Comparison of ENCODE assay signal across 7 mouse cellular contexts in genomic region chr10:18549321-18550216, GRCm38 (mm10). TPM values are rescaled to one million over a fixed set of nuclear protein-coding genes. Genes with fewer than 3 reads are reported as not detected.
DNase-seq lines count a peak whose midpoint lies in the region; ATAC-seq and TF ChIP-seq lines count a peak whose summit lies in the region.

No protein-coding gene starts in this region.

- H3K27me3 ChIP-seq in liver, embryonic 11.5 days (replicated peaks; ENCODE audit: control insufficient read depth, insufficient read depth, low read length), result no peaks in the 10 kb centered on the region
- no peaks in the 10 kb centered on the region for H3K27me3 ChIP-seq in embryonic facial prominence, embryonic 14.5 days (replicated peaks; ENCODE audit: control insufficient read depth, insufficient read depth, low read length)
- H3K27me3 ChIP-seq in intestine, postnatal 0 days (replicated peaks; ENCODE audit: control insufficient read depth, insufficient read depth, low read length), result no peaks in the 10 kb centered on the region

- no peaks in the 10 kb centered on the region for H3K36me3 ChIP-seq in liver, embryonic 11.5 days (ENCODE audit: control insufficient read depth, insufficient read depth, low read length)
- H3K36me3 ChIP-seq in embryonic facial prominence, embryonic 14.5 days (ENCODE audit: control insufficient read depth, insufficient read depth, low read length), result no peaks in the 10 kb centered on the region
- no peaks in the 10 kb centered on the region for H3K36me3 ChIP-seq in intestine, postnatal 0 days (ENCODE audit: control insufficient read depth, insufficient read depth)

- H3K4me3 ChIP-seq in liver, embryonic 11.5 days (ENCODE audit: low read depth, low read length), result peak overlapping the region; percentile 38
- peak overlapping the region; percentile 30 for H3K4me3 ChIP-seq in embryonic facial prominence, embryonic 14.5 days (ENCODE audit: low read depth, low read length)
- H3K4me3 ChIP-seq in intestine, postnatal 0 days (ENCODE audit: low read depth, low read length), result peak overlapping the region; percentile 26

- no peaks in the 10 kb centered on the region for H3K9me3 ChIP-seq in liver, embryonic 11.5 days (ENCODE audit: control insufficient read depth, low read length)
- H3K9me3 ChIP-seq in embryonic facial prominence, embryonic 14.5 days (ENCODE audit: control insufficient read depth, low read length), result no peaks in the 10 kb centered on the region
- no peaks in the 10 kb centered on the region for H3K9me3 ChIP-seq in intestine, postnatal 0 days (ENCODE audit: control insufficient read depth)

- no peak overlapping the region for H3K27ac ChIP-seq in liver, embryonic 11.5 days (ENCODE audit: low read depth, low read length)
- H3K27ac ChIP-seq in embryonic facial prominence, embryonic 14.5 days (replicated peaks; ENCODE audit: low read depth, low read length), result no peak overlapping the region
- H3K27ac ChIP-seq in intestine, postnatal 0 days (ENCODE audit: low read depth, low read length), result no peak overlapping the region

- no peaks in the 10 kb centered on the region for H3K4me1 ChIP-seq in liver, embryonic 11.5 days (replicated peaks; ENCODE audit: control insufficient read depth, insufficient read depth, low read length)
- H3K4me1 ChIP-seq in embryonic facial prominence, embryonic 14.5 days (ENCODE audit: control insufficient read depth, insufficient read depth, low read length), result 0 out of 2 replicates have a peak, but pooled peaks cover 4% of the 10 kb centered on the region
- no peaks in the 10 kb centered on the region; the same call in 1 of the 2 replicates for H3K4me1 ChIP-seq in intestine, postnatal 0 days (replicated peaks; ENCODE audit: control insufficient read depth, insufficient read depth, low read length)

- ATAC-seq in liver, embryonic 11.5 days (replicated peaks; ENCODE audit: low FRiP score), result no peak
- ATAC-seq in embryonic facial prominence, embryonic 14.5 days (ENCODE audit: low read depth), result 0 out of 2 replicates have a peak, but pooled peaks have one; percentile 13
- no peak for ATAC-seq in intestine, postnatal 0 days
- no peak for ATAC-seq in megakaryocyte-erythroid progenitor cell, adult 5-6 weeks (replicated peaks; ENCODE audit: low FRiP score, low TSS enrichment, poor library complexity, severe bottlenecking)

- 13% methylated on average over 34 of the region's 35 CpGs for WGBS in liver, embryonic 11.5 days
- 5% methylated on average over 33 of the region's 35 CpGs for WGBS in embryonic facial prominence, embryonic 14.5 days
- 15% methylated on average over 35 of the region's 35 CpGs for WGBS in intestine, postnatal 0 days

- DNase-seq in liver, embryonic 11.5 days (ENCODE audit: low spot score), result no peak
- no peak for DNase-seq in liver
- peak; percentile 49 for DNase-seq in embryonic facial prominence, embryonic 14.5 days (ENCODE audit: low spot score)
- peak; percentile 63 for DNase-seq in neural tube, embryonic 10.5 days (ENCODE audit: extremely low spot score, low spot score)
- DNase-seq in urinary bladder, adult 18-20 months (ENCODE audit: low spot score in 2 of 2), result no peak

- no peak overlapping the region for H3K9ac ChIP-seq in liver, embryonic 11.5 days (ENCODE audit: low read depth, low read length)
- H3K9ac ChIP-seq in embryonic facial prominence, embryonic 14.5 days (ENCODE audit: low read depth, low read length), result peak overlapping the region; percentile 34; the same call in 1 of the 2 replicates
- H3K9ac ChIP-seq in intestine, postnatal 0 days (ENCODE audit: low read depth, low read length), result no peak overlapping the region

- TF ChIP-seq CTCF in intestine, postnatal 0 days (IDR thresholded peaks at IDR 0.05; ENCODE audit: low read depth), result no peak

- peak overlapping the region; percentile 65 for H3K4me2 ChIP-seq in liver, embryonic 11.5 days
- H3K4me2 ChIP-seq in embryonic facial prominence, embryonic 14.5 days (ENCODE audit: low read depth, low read length), result peak overlapping the region; percentile 57
- H3K4me2 ChIP-seq in intestine, postnatal 0 days (replicated peaks; ENCODE audit: low read depth), result peak overlapping the region; percentile 67

RNA-seq across cellular contexts. Expression of gene Hebp2, which starts 3.7 kb away (rescaled TPM):
- 4.7 and 6.1 TPM in 2 replicates for polyA plus RNA-seq in liver, embryonic 11.5 days (2014; fragmentation: Nextera tagmentation; extraction: Ambion mirVana)
- polyA plus RNA-seq in embryonic facial prominence, embryonic 14.5 days (2014; fragmentation: Nextera tagmentation; extraction: Ambion mirVana), result 25.1 and 27.4 TPM in 2 replicates
- 3.6 and 4.0 TPM in 2 replicates for polyA plus RNA-seq in intestine, postnatal 0 days (2015; fragmentation: Nextera tagmentation; extraction: Ambion mirVana)
- not detected in 2 replicates for total RNA-seq in megakaryocyte-erythroid progenitor cell, adult 5-6 weeks (2014; fragmentation: Nextera tagmentation)
- total RNA-seq in megakaryocyte-erythroid progenitor cell, adult 5-6 weeks (2017), result not detected in 2 replicates

Comparison
In these comparisons a context has a peak if more than half of its experiments do, and no peak if none do; other contexts are left out.
1. DNase-seq: peak in embryonic facial prominence, embryonic 14.5 days (single experiment) and neural tube, embryonic 10.5 days (single experiment); none in liver, embryonic 11.5 days (single experiment), liver (single experiment) and urinary bladder, adult 18-20 months (0 of 2).
2. Peak in every context shown above with its lines, with median percentiles within 50 percentile points of each other: H3K4me2 ChIP-seq and H3K4me3 ChIP-seq.